7 mouse cellular contexts compared by ENCODE assay signal in the genomic region with DNA sequence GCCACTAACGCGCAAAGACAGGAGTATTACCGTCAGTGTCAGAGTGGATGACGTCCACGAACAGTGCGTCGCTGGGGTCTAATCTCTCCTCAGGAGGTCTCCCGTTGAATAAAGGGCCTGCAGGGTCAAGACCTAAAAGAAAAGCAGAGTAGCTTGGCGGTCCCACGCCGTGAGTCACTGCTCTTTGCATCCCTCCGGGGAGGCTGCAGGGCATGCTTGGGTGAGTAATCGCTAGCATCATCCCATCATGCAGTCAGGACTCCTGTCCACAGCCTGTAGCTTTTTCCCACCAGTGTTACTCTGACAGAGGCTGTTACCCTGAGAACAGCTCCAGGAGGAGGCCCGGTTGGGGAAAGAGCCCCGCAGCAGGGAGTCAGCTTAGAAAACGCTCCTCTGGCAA. TPM values are rescaled to one million over a fixed set of nuclear protein-coding genes. Genes with fewer than 3 reads are reported as not detected.
A peak's percentile ranks its signal among the peaks of the same experiment; 100 is the strongest.
DNase-seq lines count a peak whose midpoint lies in the region; ATAC-seq and TF ChIP-seq lines count a peak whose summit lies in the region.

No protein-coding gene starts in this region.

- no peak for ATAC-seq in liver, embryonic 11.5 days (replicated peaks; ENCODE audit: low FRiP score)
- ATAC-seq in liver, postnatal 0 days, result no peak
- ATAC-seq in hindbrain, embryonic 11.5 days (ENCODE audit: low FRiP score), result no peak
- no peak; the same call in 1 of the 2 replicates for ATAC-seq in neural tube, embryonic 15.5 days (ENCODE audit: low FRiP score)

- DNase-seq in liver, embryonic 11.5 days (ENCODE audit: low spot score), result no peak
- DNase-seq in liver, postnatal 0 days, result no peak
- DNase-seq in brain, embryonic 14.5 days (ENCODE audit: low read depth), result peak; percentile 22
- peak; percentile 15 for DNase-seq in hindbrain, embryonic 11.5 days (ENCODE audit: low spot score)
- DNase-seq in T-cell, adult 2 months (ENCODE audit: low spot score), result no peak
- no peak for DNase-seq in B cell, adult 2 months

- H3K9me3 ChIP-seq in liver, embryonic 11.5 days (ENCODE audit: control insufficient read depth, low read length), result no peaks in the 10 kb centered on the region
- no peaks in the 10 kb centered on the region for H3K9me3 ChIP-seq in liver, postnatal 0 days (ENCODE audit: low read length)
- H3K9me3 ChIP-seq in hindbrain, embryonic 11.5 days (ENCODE audit: control insufficient read depth, low read length), result no peaks in the 10 kb centered on the region
- no peaks in the 10 kb centered on the region for H3K9me3 ChIP-seq in neural tube, embryonic 15.5 days (replicated peaks)

- TF ChIP-seq POLR2A in brain, embryonic 14.5 days (IDR thresholded peaks at IDR 0.05; ENCODE audit: borderline replicate concordance, extremely low read depth, insufficient read depth, insufficient read length, poor library complexity, severe bottlenecking), result no peak

- H3K27me3 ChIP-seq in liver, embryonic 11.5 days (replicated peaks; ENCODE audit: control insufficient read depth, insufficient read depth, low read length), result peaks cover 5% of the 10 kb centered on the region; the same call in 1 of the 2 replicates
- 0 out of 2 replicates have a peak, but pooled peaks cover 5% of the 10 kb centered on the region for H3K27me3 ChIP-seq in liver, postnatal 0 days (ENCODE audit: insufficient read depth, low read length)
- no peaks in the 10 kb centered on the region for H3K27me3 ChIP-seq in hindbrain, embryonic 11.5 days (ENCODE audit: control insufficient read depth, insufficient read depth, low read length)
- no peaks in the 10 kb centered on the region for H3K27me3 ChIP-seq in neural tube, embryonic 15.5 days (replicated peaks)

- 6% methylated on average over 16 of the region's 16 CpGs for WGBS in liver, embryonic 11.5 days
- WGBS in liver, postnatal 0 days (ENCODE audit: insufficient replicate concordance), result 8% methylated on average over 16 of the region's 16 CpGs
- 2% methylated on average over 16 of the region's 16 CpGs for WGBS in hindbrain, embryonic 11.5 days
- 6% methylated on average over 16 of the region's 16 CpGs for WGBS in neural tube, embryonic 15.5 days

- H3K4me1 ChIP-seq in liver, embryonic 11.5 days (replicated peaks; ENCODE audit: control insufficient read depth, insufficient read depth, low read length), result no peaks in the 10 kb centered on the region; the same call in 1 of the 2 replicates
- no peaks in the 10 kb centered on the region for H3K4me1 ChIP-seq in liver, postnatal 0 days (ENCODE audit: insufficient read depth)
- H3K4me1 ChIP-seq in hindbrain, embryonic 11.5 days (replicated peaks; ENCODE audit: control insufficient read depth, insufficient read depth, low read length), result peaks cover 4% of the 10 kb centered on the region; the same call in 1 of the 2 replicates
- peaks cover 5% of the 10 kb centered on the region; the same call in 1 of the 2 replicates for H3K4me1 ChIP-seq in neural tube, embryonic 15.5 days

- H3K9ac ChIP-seq in liver, embryonic 11.5 days (ENCODE audit: low read depth, low read length), result no peak overlapping the region
- no peak overlapping the region for H3K9ac ChIP-seq in liver, postnatal 0 days (replicated peaks)
- H3K9ac ChIP-seq in hindbrain, embryonic 11.5 days (ENCODE audit: low read depth, low read length), result peak overlapping the region; percentile 27; the same call in 1 of the 2 replicates
- H3K9ac ChIP-seq in neural tube, embryonic 15.5 days (replicated peaks), result no peak overlapping the region

- H3K36me3 ChIP-seq in liver, embryonic 11.5 days (ENCODE audit: control insufficient read depth, insufficient read depth, low read length), result no peaks in the 10 kb centered on the region
- H3K36me3 ChIP-seq in liver, postnatal 0 days (replicated peaks; ENCODE audit: insufficient read depth, low read length), result no peaks in the 10 kb centered on the region
- no peaks in the 10 kb centered on the region for H3K36me3 ChIP-seq in hindbrain, embryonic 11.5 days (ENCODE audit: control insufficient read depth, insufficient read depth, low read length)
- no peaks in the 10 kb centered on the region for H3K36me3 ChIP-seq in neural tube, embryonic 15.5 days

- TF ChIP-seq CTCF in liver, postnatal 0 days (IDR thresholded peaks at IDR 0.05; ENCODE audit: low read depth), result no peak
- no peak for TF ChIP-seq CTCF in brain, embryonic 14.5 days (IDR thresholded peaks at IDR 0.05; ENCODE audit: borderline replicate concordance, extremely low read depth, insufficient read depth, insufficient read length)

- TF ChIP-seq EP300 in liver, postnatal 0 days (IDR thresholded peaks at IDR 0.05; ENCODE audit: low read depth), result no peak

- H3K4me2 ChIP-seq in liver, embryonic 11.5 days, result peak overlapping the region; percentile 30; the same call in 1 of the 2 replicates
- H3K4me2 ChIP-seq in liver, postnatal 0 days (ENCODE audit: low read depth, low read length), result no peak overlapping the region
- H3K4me2 ChIP-seq in hindbrain, embryonic 11.5 days (replicated peaks; ENCODE audit: low read depth, low read length), result peak overlapping the region; percentile 30; the same call in 1 of the 2 replicates
- peak overlapping the region; percentile 49 for H3K4me2 ChIP-seq in neural tube, embryonic 15.5 days

- no peak overlapping the region for H3K4me3 ChIP-seq in liver, embryonic 11.5 days (ENCODE audit: low read depth, low read length)
- H3K4me3 ChIP-seq in liver, postnatal 0 days (ENCODE audit: low read depth, low read length), result no peak overlapping the region
- H3K4me3 ChIP-seq in hindbrain, embryonic 11.5 days (ENCODE audit: low read depth, low read length), result no peak overlapping the region
- H3K4me3 ChIP-seq in neural tube, embryonic 15.5 days (replicated peaks), result peak overlapping the region; percentile 7; the same call in 1 of the 2 replicates

- no peak overlapping the region for H3K27ac ChIP-seq in liver, embryonic 11.5 days (ENCODE audit: low read depth, low read length)
- H3K27ac ChIP-seq in liver, postnatal 0 days (ENCODE audit: low read depth), result no peak overlapping the region
- H3K27ac ChIP-seq in hindbrain, embryonic 11.5 days (ENCODE audit: low read depth, low read length), result no peak overlapping the region
- H3K27ac ChIP-seq in neural tube, embryonic 15.5 days (replicated peaks), result no peak overlapping the region

RNA-seq across cellular contexts. Expression of a gene that starts 19.3 kb away (rescaled TPM):
- 1.5 and 2.3 TPM in 2 replicates for polyA plus RNA-seq in liver, embryonic 11.5 days (2014; fragmentation: Nextera tagmentation; extraction: Ambion mirVana)
- 0.33 and 0.48 TPM in 2 replicates for polyA plus RNA-seq in liver, postnatal 0 days (2015; fragmentation: Nextera tagmentation; extraction: Ambion mirVana)
- 0.35 and 0.46 TPM in 2 replicates for polyA plus RNA-seq in brain, embryonic 14.5 days (2012; rRNA removed)
- 0.18 and 0.51 TPM in 2 replicates for polyA plus RNA-seq in hindbrain, embryonic 11.5 days (2014; fragmentation: Nextera tagmentation; extraction: Ambion mirVana)
- 0.49 and 1.8 TPM in 2 replicates for polyA plus RNA-seq in neural tube, embryonic 15.5 days (2015; fragmentation: Nextera tagmentation; extraction: Ambion mirVana)

RNA-seq across cellular contexts. Expression of a gene that starts 28.9 kb away (rescaled TPM):
- 50.9 and 51.5 TPM in 2 replicates for polyA plus RNA-seq in liver, embryonic 11.5 days (2014; fragmentation: Nextera tagmentation; extraction: Ambion mirVana)
- 17.9 and 18.4 TPM in 2 replicates for polyA plus RNA-seq in liver, postnatal 0 days (2015; fragmentation: Nextera tagmentation; extraction: Ambion mirVana)
- polyA plus RNA-seq in brain, embryonic 14.5 days (2012; rRNA removed), result 26.9 and 27.7 TPM in 2 replicates
- polyA plus RNA-seq in hindbrain, embryonic 11.5 days (2014; fragmentation: Nextera tagmentation; extraction: Ambion mirVana), result 42.5 and 45.4 TPM in 2 replicates
- 48.7 and 50.1 TPM in 2 replicates for polyA plus RNA-seq in neural tube, embryonic 15.5 days (2015; fragmentation: Nextera tagmentation; extraction: Ambion mirVana)

RNA-seq across cellular contexts. Expression of a gene that starts 33.1 kb away (rescaled TPM):
- polyA plus RNA-seq in liver, embryonic 11.5 days (2014; fragmentation: Nextera tagmentation; extraction: Ambion mirVana), result 65.1 and 70.5 TPM in 2 replicates
- polyA plus RNA-seq in liver, postnatal 0 days (2015; fragmentation: Nextera tagmentation; extraction: Ambion mirVana), result 14.1 and 15.5 TPM in 2 replicates
- polyA plus RNA-seq in brain, embryonic 14.5 days (2012; rRNA removed), result 32.6 and 37.7 TPM in 2 replicates
- 64.3 and 66.1 TPM in 2 replicates for polyA plus RNA-seq in hindbrain, embryonic 11.5 days (2014; fragmentation: Nextera tagmentation; extraction: Ambion mirVana)
- 44.8 and 48.3 TPM in 2 replicates for polyA plus RNA-seq in neural tube, embryonic 15.5 days (2015; fragmentation: Nextera tagmentation; extraction: Ambion mirVana)

Comparison
In these comparisons a context has a peak if more than half of its experiments do, and no peak if none do; other contexts are left out.
1. DNase-seq: peak in brain, embryonic 14.5 days (single experiment) and hindbrain, embryonic 11.5 days (single experiment); none in liver, embryonic 11.5 days (single experiment), liver, postnatal 0 days (single experiment), T-cell, adult 2 months (single experiment) and B cell, adult 2 months (0 of 2).